Mouse (Mus musculus): Measurements from ENCODE around the gene Fmn2. TPM values are rescaled to one million over a fixed set of nuclear protein-coding genes. Genes with fewer than 3 reads are reported as not detected.

The Fmn2 gene
- polyA plus RNA-seq, 1 experiment from 2014 or later: 0.34 TPM

DNA sequence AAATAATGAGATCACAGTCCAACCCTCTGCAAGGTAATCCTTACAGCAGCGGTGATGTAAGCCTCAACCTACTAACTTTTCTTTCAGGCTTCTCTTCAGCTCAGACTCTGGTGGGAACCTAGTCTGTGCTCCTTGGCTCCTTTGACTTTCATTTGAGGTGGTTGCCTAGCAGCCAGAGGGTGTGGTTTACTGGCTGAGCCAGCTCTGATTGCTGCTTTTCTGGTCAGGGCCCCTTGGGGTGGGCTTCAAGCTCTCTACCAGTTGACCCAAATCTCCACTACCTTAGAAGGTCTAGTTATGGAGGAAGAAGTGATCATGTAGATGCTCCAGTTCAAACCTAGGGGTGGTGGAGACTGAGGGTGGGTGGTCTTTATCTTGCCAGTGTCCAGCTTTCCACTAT lies 128.4 kb downstream of the Fmn2 start:
- no peak overlapping the region for H3K27ac ChIP-seq
- no peak overlapping the region for H3K4me3 ChIP-seq
- H3K4me1 ChIP-seq (replicated peaks): no peaks in the 10 kb centered on the region
- no peaks in the 10 kb centered on the region for H3K36me3 ChIP-seq
- no peaks in the 10 kb centered on the region for H3K9me3 ChIP-seq (replicated peaks)
- H3K4me2 ChIP-seq: no peak overlapping the region
- H3K9ac ChIP-seq: no peak overlapping the region
- no peaks in the 10 kb centered on the region for H3K27me3 ChIP-seq
- WGBS: 64% methylated on average over 1 of the region's 1 CpGs
- no peak for ATAC-seq (replicated peaks; ENCODE audit: insufficient number of reproducible peaks, insufficient read depth, low FRiP score, low read depth)

- 91% methylated on average over 4 of the region's 4 CpGs for WGBS
- no peak overlapping the region for H3K4me2 ChIP-seq
- H3K36me3 ChIP-seq: no peaks in the 10 kb centered on the region
- H3K27me3 ChIP-seq: no peaks in the 10 kb centered on the region
- H3K27ac ChIP-seq: no peak overlapping the region
- H3K9ac ChIP-seq: no peak overlapping the region
- no peaks in the 10 kb centered on the region for H3K9me3 ChIP-seq (replicated peaks)
- no peaks in the 10 kb centered on the region for H3K4me1 ChIP-seq (replicated peaks)
- no peak overlapping the region for H3K4me3 ChIP-seq
- no peak for ATAC-seq (replicated peaks; ENCODE audit: insufficient number of reproducible peaks, insufficient read depth, low FRiP score, low read depth)
Measured at GRCm38 (mm10) chr1:174636291-174636690, 134.7 kb downstream of the Fmn2 start.

DNA sequence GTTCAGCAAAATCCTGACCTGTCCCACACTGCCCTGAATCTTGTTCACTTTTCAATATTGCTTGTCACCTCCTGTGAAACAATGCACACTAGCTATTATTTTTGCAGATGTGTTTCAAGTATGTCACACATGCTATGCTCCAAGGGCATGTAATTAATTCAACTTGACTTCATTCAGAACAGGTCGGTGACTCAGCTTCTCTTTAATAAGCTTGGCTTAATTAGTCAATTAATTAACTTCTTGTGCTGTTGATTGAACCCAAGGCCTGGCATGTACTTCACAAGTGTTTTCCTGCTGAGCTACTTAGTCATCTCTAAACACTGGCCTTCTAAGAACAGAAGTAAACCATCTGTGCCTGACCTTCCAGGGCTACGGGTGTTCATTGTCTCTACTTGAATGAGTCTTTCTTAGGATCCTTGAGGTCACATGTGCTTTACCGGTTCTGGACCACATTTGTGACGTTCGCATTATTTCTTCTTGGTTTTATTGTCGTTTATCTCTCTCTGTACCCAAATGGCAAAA lies 136.0 kb downstream of the Fmn2 start:
- Histone ChIP-seq H3K4me1 (replicated peaks) (no peaks in the 10 kb centered on the region), H3K4me2 (no peak overlapping the region), H3K36me3 (no peaks in the 10 kb centered on the region), H3K27ac (no peak overlapping the region), H3K27me3 (no peaks in the 10 kb centered on the region), H3K9ac (no peak overlapping the region), H3K4me3 (no peak overlapping the region), H3K9me3 (replicated peaks) (no peaks in the 10 kb centered on the region)
- ATAC-seq (replicated peaks; ENCODE audit: insufficient number of reproducible peaks, insufficient read depth, low FRiP score, low read depth): no peak
- WGBS: 77% methylated on average over 6 of the region's 6 CpGs

- H3K27me3 ChIP-seq: no peaks in the 10 kb centered on the region
- 61% methylated on average over 1 of the region's 1 CpGs for whole genome bisulfite sequencing
Measured at GRCm38 (mm10) chr1:174640901-174641300, 139.3 kb downstream of the Fmn2 start.

DNA sequence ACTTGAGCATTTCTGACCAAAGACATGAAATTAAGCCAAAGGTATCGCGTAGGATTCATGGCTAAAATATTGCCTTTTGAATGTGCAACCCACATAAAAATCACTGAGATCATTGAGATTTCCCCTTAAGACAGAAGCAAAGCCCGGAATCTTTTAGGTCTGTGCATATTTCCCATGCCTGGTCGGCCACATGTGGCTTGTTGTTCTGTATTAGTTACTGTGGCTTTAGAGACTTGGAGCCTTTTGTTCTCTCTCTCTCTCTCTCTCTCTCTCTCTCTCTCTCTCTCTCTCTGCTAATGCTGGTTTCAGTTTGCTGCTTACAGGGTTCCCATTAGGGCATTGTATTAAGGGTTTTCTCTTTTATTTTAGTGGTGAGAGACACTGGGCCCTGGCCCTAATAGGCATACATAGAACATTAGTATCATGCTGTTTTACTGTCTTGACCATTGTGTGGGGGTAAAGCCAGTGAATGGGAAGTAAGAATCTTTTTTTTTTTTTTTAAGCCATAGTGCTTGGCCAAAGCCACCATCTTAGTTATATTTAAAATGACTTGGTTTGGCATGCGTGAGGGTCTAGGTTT lies 141.9 kb downstream of the Fmn2 start:
- Histone ChIP-seq H3K27ac (no peak overlapping the region), H3K9me3 (replicated peaks) (no peaks in the 10 kb centered on the region), H3K36me3 (no peaks in the 10 kb centered on the region), H3K4me1 (replicated peaks) (no peaks in the 10 kb centered on the region), H3K27me3 (no peaks in the 10 kb centered on the region), H3K4me3 (no peak overlapping the region), H3K9ac (no peak overlapping the region), H3K4me2 (no peak overlapping the region)
- ATAC-seq (replicated peaks; ENCODE audit: insufficient number of reproducible peaks, insufficient read depth, low FRiP score, low read depth): no peak
- 77% methylated on average over 5 of the region's 5 CpGs for WGBS

More at GRCm38 (mm10) chr1:174640901-174641300, 139.3 kb downstream of the Fmn2 start:
- Histone ChIP-seq H3K9me3 (replicated peaks) (no peaks in the 10 kb centered on the region), H3K27ac (no peak overlapping the region), H3K36me3 (no peaks in the 10 kb centered on the region), H3K4me1 (replicated peaks) (no peaks in the 10 kb centered on the region), H3K4me2 (no peak overlapping the region), H3K4me3 (no peak overlapping the region), H3K9ac (no peak overlapping the region)
- ATAC-seq (replicated peaks; ENCODE audit: insufficient number of reproducible peaks, insufficient read depth, low FRiP score, low read depth): no peak

GRCm38 (mm10) chr1:174649421-174649826 lies 147.8 kb downstream of the Fmn2 start:
- no peaks in the 10 kb centered on the region for H3K9me3 ChIP-seq (replicated peaks)
- no peak overlapping the region for H3K9ac ChIP-seq
- WGBS: 83% methylated on average over 11 of the region's 11 CpGs
- H3K4me2 ChIP-seq: no peak overlapping the region
- no peak overlapping the region for H3K4me3 ChIP-seq
- no peaks in the 10 kb centered on the region for H3K4me1 ChIP-seq (replicated peaks)
- ATAC-seq (replicated peaks; ENCODE audit: insufficient number of reproducible peaks, insufficient read depth, low FRiP score, low read depth): no peak
- no peaks in the 10 kb centered on the region for H3K27me3 ChIP-seq
- H3K27ac ChIP-seq: no peak overlapping the region
- H3K36me3 ChIP-seq: no peaks in the 10 kb centered on the region

- no peak overlapping the region for H3K9ac ChIP-seq
- WGBS: 32% methylated on average over 5 of the region's 5 CpGs
- no peak for ATAC-seq (replicated peaks; ENCODE audit: insufficient number of reproducible peaks, insufficient read depth, low FRiP score, low read depth)
- no peaks in the 10 kb centered on the region for H3K4me1 ChIP-seq (replicated peaks)
- no peak overlapping the region for H3K27ac ChIP-seq
- H3K4me2 ChIP-seq: no peak overlapping the region
- no peaks in the 10 kb centered on the region for H3K36me3 ChIP-seq
- H3K27me3 ChIP-seq: no peaks in the 10 kb centered on the region
- H3K4me3 ChIP-seq: no peak overlapping the region
- no peaks in the 10 kb centered on the region for H3K9me3 ChIP-seq (replicated peaks)
Measured at GRCm38 (mm10) chr1:174654565-174654964, 152.9 kb downstream of the Fmn2 start.

GRCm38 (mm10) chr1:174655354-174655753 lies 153.7 kb downstream of the Fmn2 start:
- WGBS: 85% methylated on average over 9 of the region's 9 CpGs
- H3K4me1 ChIP-seq (replicated peaks): no peaks in the 10 kb centered on the region; the same call in 1 of the 2 replicates
- H3K9ac ChIP-seq: no peak overlapping the region
- no peaks in the 10 kb centered on the region for H3K9me3 ChIP-seq (replicated peaks)
- no peak for ATAC-seq (replicated peaks; ENCODE audit: insufficient number of reproducible peaks, insufficient read depth, low FRiP score, low read depth)
- no peaks in the 10 kb centered on the region for H3K27me3 ChIP-seq
- no peak overlapping the region for H3K4me3 ChIP-seq
- no peaks in the 10 kb centered on the region for H3K36me3 ChIP-seq
- no peak overlapping the region for H3K4me2 ChIP-seq
- H3K27ac ChIP-seq: no peak overlapping the region

DNA sequence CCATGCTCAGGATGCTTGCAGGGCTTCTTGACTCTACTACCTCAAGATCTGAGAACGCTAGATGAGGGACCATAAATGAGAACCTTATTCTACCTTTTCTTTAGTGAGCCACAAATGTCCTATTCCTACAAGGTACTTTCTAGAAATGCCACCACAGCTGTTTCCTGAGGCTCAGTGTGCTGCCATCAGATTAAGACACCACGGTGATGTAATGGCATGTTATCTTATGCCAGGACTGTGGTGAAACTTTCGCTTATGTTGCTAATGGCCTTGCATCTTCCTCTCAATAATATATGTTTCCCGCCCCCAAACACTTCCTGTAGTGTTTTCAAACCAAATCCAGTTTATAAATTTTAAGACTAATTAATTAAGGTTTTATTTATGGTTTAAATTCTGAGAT lies 154.9 kb downstream of the Fmn2 start:
- Histone ChIP-seq H3K27ac (no peak overlapping the region), H3K9me3 (replicated peaks) (no peaks in the 10 kb centered on the region), H3K4me2 (no peak overlapping the region), H3K4me3 (no peak overlapping the region), H3K36me3 (no peaks in the 10 kb centered on the region), H3K9ac (no peak overlapping the region), H3K4me1 (replicated peaks) (no peaks in the 10 kb centered on the region; the same call in 1 of the 2 replicates), H3K27me3 (no peaks in the 10 kb centered on the region)
- 81% methylated on average over 4 of the region's 4 CpGs for WGBS
- ATAC-seq (replicated peaks; ENCODE audit: insufficient number of reproducible peaks, insufficient read depth, low FRiP score, low read depth): no peak

DNA sequence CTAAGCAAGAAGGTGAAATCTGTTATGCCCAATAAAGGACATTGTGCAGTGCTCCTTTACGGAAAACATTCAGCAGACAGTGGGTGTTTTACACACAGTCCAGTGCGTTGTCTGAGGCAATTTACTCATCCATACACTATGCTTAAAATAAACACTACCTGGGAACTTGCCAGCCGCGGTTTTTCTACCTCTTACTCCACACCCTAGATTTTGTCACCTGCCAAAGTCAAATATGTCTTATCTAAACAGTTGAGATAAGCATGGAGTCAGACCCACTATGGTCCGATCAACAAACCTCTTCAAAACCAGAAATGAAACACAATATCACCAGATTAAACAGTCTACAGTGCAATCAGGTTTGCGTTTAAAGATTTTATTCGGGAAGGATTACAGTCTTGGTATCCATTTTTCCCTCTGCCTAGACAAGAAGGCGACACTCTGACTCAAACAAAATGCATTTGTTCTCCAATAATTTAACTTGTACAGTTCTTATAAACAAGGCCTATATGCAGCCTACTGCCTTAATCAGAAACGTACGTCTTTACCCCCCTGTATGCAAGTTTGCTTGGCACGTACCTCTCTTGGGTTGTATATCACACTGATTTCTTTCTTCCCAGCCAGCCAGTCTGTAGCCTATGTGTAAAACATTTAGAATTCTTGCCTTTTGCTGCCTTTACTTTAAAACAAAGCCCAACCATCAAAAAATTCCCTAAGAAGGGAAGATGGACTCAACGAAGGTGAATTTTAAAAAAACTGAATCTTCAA lies 158.0 kb downstream of the Fmn2 start:
- 40% methylated on average over 12 of the region's 12 CpGs for WGBS

GRCm38 (mm10) chr1:174665116-174665515 lies 163.5 kb downstream of the Fmn2 start:
- Histone ChIP-seq H3K9ac (no peak overlapping the region), H3K4me1 (replicated peaks) (no peaks in the 10 kb centered on the region; the same call in 1 of the 2 replicates), H3K4me2 (no peak overlapping the region), H3K27me3 (no peaks in the 10 kb centered on the region), H3K9me3 (replicated peaks) (no peaks in the 10 kb centered on the region), H3K27ac (no peak overlapping the region), H3K36me3 (no peaks in the 10 kb centered on the region), H3K4me3 (no peak overlapping the region)
- no peak for ATAC-seq (replicated peaks; ENCODE audit: insufficient number of reproducible peaks, insufficient read depth, low FRiP score, low read depth)

More for the DNA sequence above, 158.0 kb downstream of the Fmn2 start:
- no peak overlapping the region for H3K4me3 ChIP-seq
- ATAC-seq (replicated peaks; ENCODE audit: insufficient number of reproducible peaks, insufficient read depth, low FRiP score, low read depth): no peak
- H3K27ac ChIP-seq: no peak overlapping the region
- no peak overlapping the region for H3K4me2 ChIP-seq
- no peaks in the 10 kb centered on the region for H3K9me3 ChIP-seq (replicated peaks)
- no peaks in the 10 kb centered on the region for H3K36me3 ChIP-seq
- H3K9ac ChIP-seq: no peak overlapping the region
- no peaks in the 10 kb centered on the region for H3K27me3 ChIP-seq
- no peaks in the 10 kb centered on the region; the same call in 1 of the 2 replicates for H3K4me1 ChIP-seq (replicated peaks)

GRCm38 (mm10) chr1:174669132-174669531 lies 167.5 kb downstream of the Fmn2 start:
- H3K9me3 ChIP-seq (replicated peaks): no peaks in the 10 kb centered on the region
- 71% methylated on average over 1 of the region's 1 CpGs for WGBS
- no peaks in the 10 kb centered on the region for H3K27me3 ChIP-seq
- H3K4me3 ChIP-seq: no peak overlapping the region
- H3K4me2 ChIP-seq: no peak overlapping the region
- no peak overlapping the region for H3K9ac ChIP-seq
- no peaks in the 10 kb centered on the region for H3K4me1 ChIP-seq (replicated peaks)
- H3K36me3 ChIP-seq: no peaks in the 10 kb centered on the region
- ATAC-seq (replicated peaks; ENCODE audit: insufficient number of reproducible peaks, insufficient read depth, low FRiP score, low read depth): no peak
- H3K27ac ChIP-seq: no peak overlapping the region

Data from heart, embryonic 15.5 days (tissue).